Mouse (Mus musculus): ENCODE measurements around the gene Sh3bp1. TPM values are rescaled to one million over a fixed set of nuclear protein-coding genes. Genes with fewer than 3 reads are reported as not detected.
A peak's percentile ranks its signal among the peaks of the same experiment; 100 is the strongest.

Gene Sh3bp1
- total and polyA plus RNA-seq, 3 experiments, result 21.0 to 80.2 TPM; not detected in 1

DNA sequence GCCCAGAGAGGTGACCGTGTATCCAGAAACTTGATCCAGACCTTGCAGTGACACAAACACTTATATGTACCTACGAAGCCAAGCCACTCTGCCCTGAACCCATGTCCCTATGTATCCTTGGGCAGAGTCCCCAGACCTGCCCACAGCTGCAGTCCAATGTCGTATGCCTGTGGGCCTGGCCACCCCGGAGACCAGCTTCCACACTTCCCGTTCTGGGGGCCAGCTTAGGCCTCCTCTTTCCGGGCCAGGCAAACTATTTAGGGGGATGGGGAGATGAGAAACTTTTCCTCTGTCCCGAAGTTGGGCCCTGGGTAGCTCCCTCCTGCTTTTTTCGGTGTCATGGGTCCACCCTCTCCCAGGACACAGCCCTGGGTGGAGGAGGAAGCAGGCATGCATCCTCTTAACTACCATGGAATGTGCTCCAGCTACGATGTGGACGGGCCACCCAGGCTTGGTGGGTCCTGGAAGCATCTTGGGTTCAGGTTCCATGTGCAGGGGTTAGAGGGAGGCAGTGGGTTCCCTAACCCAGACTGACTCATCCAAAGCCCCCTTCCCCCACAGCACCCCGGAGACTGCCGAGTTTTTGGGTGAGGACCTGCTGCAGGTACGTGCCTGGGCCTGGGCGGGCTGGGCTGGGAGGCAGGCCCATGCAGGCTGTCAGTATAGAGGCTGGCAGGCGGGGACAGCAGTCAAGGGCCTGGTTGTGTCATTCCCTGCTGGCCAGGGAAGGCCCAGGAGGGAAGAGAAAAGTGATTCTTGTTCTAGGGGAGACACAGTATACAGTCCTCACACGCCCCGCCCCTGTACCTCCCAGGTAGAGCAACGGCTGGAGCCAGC, 1.2 kb downstream of the Sh3bp1 start:
- Histone ChIP-seq H3K9ac (ENCODE audit: control insufficient read depth, low read depth, low read length, poor library complexity, severe bottlenecking) (peak overlapping the region; percentile 91), H3K4me1 (ENCODE audit: control insufficient read depth in 1 of 2, insufficient read depth in 2 of 2, low read length in 2 of 2) (peaks cover 11 to 24% of the 10 kb centered on the region in 2 experiments), H3K27me3 (ENCODE audit: control insufficient read depth in 1 of 2, insufficient read depth in 2 of 2, low read length in 2 of 2) (no peaks in the 10 kb centered on the region), H3K4me3 (ENCODE audit: control insufficient read depth in 1 of 2, insufficient read depth in 1 of 2, low read depth in 2 of 2, low read length in 2 of 2) (peak overlapping the region; percentile 93 to 97), H3K36me3 (ENCODE audit: control insufficient read depth in 1 of 2, insufficient read depth in 2 of 2, low read length in 2 of 2) (peaks cover 0 to 15% of the 10 kb centered on the region in 2 experiments; a peak in 2 of 4 replicates), H3K27ac (ENCODE audit: control insufficient read depth, low read depth, low read length) (peak overlapping the region; percentile 56), H3K79me2 (ENCODE audit: control insufficient read depth, insufficient read depth, low read length, poor library complexity) (peaks cover 12% of the 10 kb centered on the region), H3K9me3 (replicated peaks; ENCODE audit: insufficient read depth, low read length) (no peaks in the 10 kb centered on the region)
- no peak for DNase-seq (ENCODE audit: low read depth, low spot score)
- TF ChIP-seq POLR2A (IDR thresholded peaks at IDR 0.05; ENCODE audit: control insufficient read depth in 1 of 2, insufficient read depth in 1 of 2, low read depth in 1 of 2, low read length in 2 of 2, poor library complexity in 1 of 2) (0 out of 4 replicates have a peak, but pooled peaks of 1 of the 2 experiments have one; percentile 9), E2F4 (IDR thresholded peaks at IDR 0.05; ENCODE audit: borderline replicate concordance, low read depth, low read length) (no peak), MXI1 (IDR thresholded peaks at IDR 0.05; ENCODE audit: low read depth, low read length) (peak; percentile 11; the same call in 1 of the 2 replicates)

DNA sequence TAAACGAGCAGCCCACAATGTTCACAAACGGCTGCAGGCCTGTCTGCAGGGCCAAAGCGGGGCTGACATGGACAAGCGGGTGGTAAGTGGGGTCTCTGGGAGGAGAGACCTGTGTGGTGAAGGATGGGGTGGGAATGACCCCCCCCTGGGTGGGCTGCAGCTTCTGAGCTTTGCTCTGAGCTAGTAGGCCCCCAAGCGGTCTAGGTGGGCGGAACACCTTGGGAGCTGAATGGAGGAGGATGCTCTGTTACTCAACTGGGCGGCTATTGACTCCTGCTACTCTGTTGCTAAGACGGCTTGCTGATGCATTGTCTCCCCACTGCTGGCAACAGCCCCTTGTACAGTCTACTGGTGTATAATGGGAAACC, 1.8 kb downstream of the Sh3bp1 start:
- Histone ChIP-seq H3K9me3 (replicated peaks; ENCODE audit: insufficient read depth, low read length) (no peaks in the 10 kb centered on the region), H3K4me1 (ENCODE audit: control insufficient read depth in 1 of 2, insufficient read depth in 2 of 2, low read length in 2 of 2) (peaks cover 11 to 22% of the 10 kb centered on the region in 2 experiments), H3K27me3 (ENCODE audit: control insufficient read depth in 1 of 2, insufficient read depth in 2 of 2, low read length in 2 of 2) (no peaks in the 10 kb centered on the region), H3K4me3 (ENCODE audit: control insufficient read depth in 1 of 2, insufficient read depth in 1 of 2, low read depth in 2 of 2, low read length in 2 of 2) (no peak overlapping the region), H3K79me2 (ENCODE audit: control insufficient read depth, insufficient read depth, low read length, poor library complexity) (peaks cover 12% of the 10 kb centered on the region), H3K27ac (ENCODE audit: control insufficient read depth, low read depth, low read length) (no peak overlapping the region), H3K9ac (ENCODE audit: control insufficient read depth, low read depth, low read length, poor library complexity, severe bottlenecking) (no peak overlapping the region), H3K36me3 (ENCODE audit: control insufficient read depth in 1 of 2, insufficient read depth in 2 of 2, low read length in 2 of 2) (peaks cover 0 to 15% of the 10 kb centered on the region in 2 experiments; a peak in 2 of 4 replicates)
- no peak for DNase-seq (ENCODE audit: low read depth, low spot score)
- TF ChIP-seq SIN3A (IDR thresholded peaks at IDR 0.05; ENCODE audit: low read length) (no peak), USF1 (IDR thresholded peaks at IDR 0.05; ENCODE audit: low read depth, low read length) (no peak), SMC3 (IDR thresholded peaks at IDR 0.05; ENCODE audit: low read depth, low read length) (no peak), GATA1 (IDR thresholded peaks at IDR 0.05; ENCODE audit: low read depth, low read length) (no peak), TBP (IDR thresholded peaks at IDR 0.05; ENCODE audit: low read depth, low read length) (no peak), MAZ (IDR thresholded peaks at IDR 0.05; ENCODE audit: low read depth, low read length) (no peak)

DNA sequence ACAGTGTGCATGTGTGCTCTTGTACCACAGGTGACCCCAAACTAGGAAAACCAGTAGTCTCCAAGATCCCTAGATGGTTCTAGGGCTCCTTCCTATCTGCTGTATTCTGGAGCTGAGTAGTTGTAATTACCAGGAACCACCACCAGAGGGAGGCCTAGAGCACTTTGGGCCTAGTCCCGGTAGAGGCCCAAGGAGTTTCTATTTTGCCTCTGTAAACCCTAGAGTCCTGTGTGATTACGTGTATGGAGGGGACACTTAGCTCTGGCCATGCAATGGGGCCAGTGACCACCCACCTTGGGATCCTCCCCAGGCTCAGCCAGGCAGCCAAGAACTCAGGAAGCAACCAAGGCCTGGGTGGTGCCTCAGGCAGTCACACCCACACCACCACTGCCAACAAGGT, 3.7 kb downstream of the Sh3bp1 start:
- Histone ChIP-seq H3K79me2 (ENCODE audit: control insufficient read depth, insufficient read depth, low read length, poor library complexity) (peaks cover 12% of the 10 kb centered on the region), H3K4me1 (ENCODE audit: control insufficient read depth in 1 of 2, insufficient read depth in 2 of 2, low read length in 2 of 2) (peaks cover 4 to 12% of the 10 kb centered on the region in 2 experiments), H3K27ac (ENCODE audit: control insufficient read depth, low read depth, low read length) (no peak overlapping the region), H3K4me3 (ENCODE audit: control insufficient read depth in 1 of 2, insufficient read depth in 1 of 2, low read depth in 2 of 2, low read length in 2 of 2) (no peak overlapping the region), H3K27me3 (ENCODE audit: control insufficient read depth in 1 of 2, insufficient read depth in 2 of 2, low read length in 2 of 2) (no peaks in the 10 kb centered on the region), H3K9ac (ENCODE audit: control insufficient read depth, low read depth, low read length, poor library complexity, severe bottlenecking) (peak overlapping the region; percentile 59), H3K36me3 (ENCODE audit: control insufficient read depth in 1 of 2, insufficient read depth in 2 of 2, low read length in 2 of 2) (peaks cover 0 to 7% of the 10 kb centered on the region in 2 experiments; a peak in 3 of 4 replicates), H3K9me3 (replicated peaks; ENCODE audit: insufficient read depth, low read length) (no peaks in the 10 kb centered on the region)
- no peak for TF ChIP-seq GABPA (IDR thresholded peaks at IDR 0.05; ENCODE audit: low read depth, low read length)
- TF ChIP-seq CHD2 (IDR thresholded peaks at IDR 0.05; ENCODE audit: low read length), result no peak
- TF ChIP-seq ZNF384 (IDR thresholded peaks at IDR 0.05; ENCODE audit: low read depth, low read length), result no peak
- TF ChIP-seq CTCF (IDR thresholded peaks at IDR 0.05 in 2 of 3, conservative IDR thresholded peaks at IDR 0.05 in 1 of 3; ENCODE audit: control insufficient read depth in 1 of 3, insufficient read depth in 1 of 3, low read depth in 2 of 3, low read length in 3 of 3, poor library complexity in 1 of 3, severe bottlenecking in 1 of 3), result peak; percentile 72 to 98 (median 86)
- TF ChIP-seq TCF12 (IDR thresholded peaks at IDR 0.05; ENCODE audit: low read depth, low read length), result no peak
- 0 out of 2 replicates have a peak, but pooled peaks have one; percentile 30 for TF ChIP-seq SIN3A (IDR thresholded peaks at IDR 0.05; ENCODE audit: low read length)
- TF ChIP-seq SMC3 (IDR thresholded peaks at IDR 0.05; ENCODE audit: low read depth, low read length), result peak; percentile 78
- peak; percentile 45; the same call in 1 of the 2 replicates for TF ChIP-seq HCFC1 (IDR thresholded peaks at IDR 0.05; ENCODE audit: low read depth, low read length)
- no peak for TF ChIP-seq MYC (IDR thresholded peaks at IDR 0.05; ENCODE audit: low read depth, low read length)
- peak; percentile 45 for TF ChIP-seq RAD21 (IDR thresholded peaks at IDR 0.05; ENCODE audit: low read depth, low read length)
- no peak for TF ChIP-seq NELFE (IDR thresholded peaks at IDR 0.05; ENCODE audit: low read depth, low read length)
- TF ChIP-seq ZC3H11A (IDR thresholded peaks at IDR 0.05; ENCODE audit: low read depth, low read length), result peak; percentile 21; the same call in 1 of the 2 replicates
- DNase-seq (ENCODE audit: low read depth, low spot score), result peak; percentile 87
